Mouse (Mus musculus): ENCODE measurements around the gene Ccpg1os.
A peak's percentile ranks its signal among the peaks of the same experiment; 100 is the strongest.

The Ccpg1os gene

DNA sequence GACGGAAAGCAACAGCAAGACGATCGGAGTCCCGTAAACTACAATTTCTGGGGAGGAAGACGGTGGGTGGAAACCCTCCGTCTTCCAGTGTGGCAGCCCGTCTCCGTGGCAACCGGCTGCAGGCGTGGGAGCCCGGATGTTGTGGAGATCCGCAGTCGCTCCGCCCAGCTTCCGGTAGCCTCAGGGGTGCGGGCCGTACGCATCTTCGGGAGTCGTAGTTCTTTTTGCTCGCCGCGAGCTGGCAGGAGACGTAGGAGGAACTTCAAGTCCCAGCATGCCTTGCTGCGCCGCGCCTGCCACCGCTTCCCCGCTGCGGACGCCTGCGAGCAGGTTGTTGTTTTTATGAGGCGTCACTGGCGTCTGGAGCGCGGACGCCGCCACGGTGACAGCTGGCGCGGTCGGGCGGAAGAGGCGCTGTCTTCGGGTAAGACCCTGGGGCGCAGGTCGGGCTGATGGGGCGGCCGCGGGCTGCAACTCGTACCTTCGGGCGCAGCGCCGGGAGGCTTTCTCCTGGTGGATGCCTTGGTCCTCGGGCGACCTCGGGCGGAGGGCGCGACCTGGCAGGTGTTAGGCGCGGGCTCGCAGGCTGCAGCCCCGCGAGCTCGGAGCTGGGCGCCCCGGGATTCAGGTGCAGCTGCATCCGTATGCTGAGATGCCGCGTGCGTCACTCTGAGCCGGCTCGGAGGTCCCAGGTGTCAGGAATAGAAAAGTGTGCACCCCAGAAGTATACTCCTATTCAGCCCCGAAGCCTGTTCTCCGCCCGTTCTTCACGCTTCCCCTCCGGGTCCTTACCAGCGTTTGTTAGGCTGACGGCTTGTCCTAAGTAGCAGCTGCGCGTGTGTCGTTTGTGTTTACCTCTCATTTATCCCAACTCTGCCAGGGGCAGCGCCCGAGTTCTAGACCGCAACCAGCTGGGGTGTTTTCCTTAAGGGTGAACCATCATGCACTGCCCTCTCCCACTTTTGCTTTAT, at the start of gene Ccpg1os, which contains the start of gene Ccpg1:
TSS of gene Ccpg1os (minus strand) at position 133 of the 971 bp plus-strand sequence.
TSS of gene Ccpg1 (plus strand) at position 180 of the 971 bp plus-strand sequence.
- peak; percentile 98 for DNase-seq

DNA sequence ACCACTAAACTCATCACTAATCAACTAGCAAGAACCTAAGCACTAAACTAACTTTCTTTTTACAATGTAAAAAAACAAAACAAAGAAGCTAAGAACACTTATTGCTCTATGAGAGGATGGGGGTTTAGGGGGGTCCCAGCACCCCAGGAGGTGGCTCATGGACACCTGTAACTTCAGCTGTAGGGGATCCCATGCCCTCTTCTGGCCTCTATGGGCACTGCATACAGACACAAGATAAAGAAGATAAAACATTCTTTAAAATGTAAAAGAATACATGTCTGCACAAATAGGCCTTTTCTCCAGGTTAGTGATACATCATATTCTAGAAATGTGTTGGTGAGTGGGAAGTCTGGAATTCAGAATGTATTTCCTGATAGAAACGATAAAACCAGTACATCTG, 48.2 kb upstream of the Ccpg1os start:
- no peak for DNase-seq

DNA sequence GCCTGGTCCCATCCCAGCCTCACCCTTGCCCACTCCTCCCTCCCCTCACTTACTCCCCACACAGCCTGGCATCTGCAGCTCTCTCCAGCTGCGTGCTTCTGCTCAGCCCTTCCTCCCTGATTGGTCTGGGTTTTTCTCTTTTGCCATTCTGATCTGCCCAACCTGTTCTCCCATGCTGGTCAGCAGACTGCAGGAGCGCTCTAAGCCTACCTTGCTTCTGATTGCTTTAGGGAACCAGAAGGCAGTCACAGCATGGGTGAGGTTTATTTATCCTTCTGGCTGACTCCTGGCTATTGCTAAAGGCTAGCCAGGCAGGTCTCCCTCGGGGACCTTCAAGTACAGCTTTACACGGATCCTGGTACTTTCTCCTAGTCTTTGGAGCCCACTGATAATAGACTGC, 46.2 kb upstream of the Ccpg1os start:
- DNase-seq: no peak

DNA sequence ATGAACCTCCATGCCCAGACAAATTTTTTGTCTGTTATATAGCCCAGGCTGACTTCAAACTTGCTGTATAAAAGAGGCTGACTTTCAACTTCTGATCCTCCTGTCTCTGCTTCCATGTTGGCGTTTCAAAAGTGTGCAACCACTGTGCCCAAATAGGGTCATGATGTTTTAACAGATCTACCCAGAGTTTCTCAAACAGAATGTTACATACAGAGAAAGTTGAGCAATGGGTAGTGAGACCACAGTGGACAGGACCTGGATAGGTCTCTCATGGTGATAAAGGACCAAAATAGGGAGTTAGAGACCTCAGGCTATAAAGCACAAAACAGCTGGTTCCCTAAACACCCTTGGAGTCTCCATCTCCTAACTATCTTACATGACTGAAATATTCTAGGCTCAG, 45.3 kb upstream of the Ccpg1os start:
- no peak for DNase-seq

DNA sequence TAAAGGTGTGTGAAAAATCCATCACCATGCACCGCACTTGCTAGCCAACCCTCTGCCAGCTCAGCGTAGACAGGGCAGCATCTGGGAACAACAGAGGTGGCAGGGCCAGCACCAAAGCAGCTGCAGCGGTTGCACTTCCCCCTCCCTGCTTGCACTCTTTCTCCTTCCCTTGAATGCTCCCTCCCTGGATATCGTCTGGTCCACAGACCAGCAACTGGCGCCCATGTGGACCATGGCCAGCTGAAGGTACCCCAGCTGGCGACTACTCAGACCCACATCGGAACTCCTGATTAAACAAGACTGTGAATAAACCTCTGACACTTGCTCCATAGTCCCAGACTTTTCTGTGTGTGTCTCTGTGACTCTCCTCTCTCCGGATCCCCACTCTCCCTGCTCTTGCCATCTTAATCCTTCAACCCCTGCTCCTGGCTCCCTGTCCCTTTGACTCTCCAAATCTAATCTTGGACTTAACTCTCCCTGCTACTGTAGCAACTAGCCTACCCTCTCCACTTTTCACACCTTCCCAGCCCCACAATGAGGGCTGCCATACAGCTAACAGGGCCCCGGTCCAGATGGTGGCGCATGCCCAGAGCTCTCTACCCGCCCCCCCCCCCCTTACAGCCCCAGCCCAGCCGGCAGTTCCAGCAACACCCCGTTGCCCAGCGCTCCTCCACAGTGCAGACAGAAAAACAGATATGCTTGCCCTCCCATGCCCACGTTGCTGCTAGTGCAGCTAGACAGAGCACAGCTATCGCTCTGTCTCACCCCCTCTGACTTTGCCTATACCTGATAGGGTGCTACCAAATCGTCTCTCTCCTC, 40.8 kb upstream of the Ccpg1os start:
- DNase-seq: no peak

DNA sequence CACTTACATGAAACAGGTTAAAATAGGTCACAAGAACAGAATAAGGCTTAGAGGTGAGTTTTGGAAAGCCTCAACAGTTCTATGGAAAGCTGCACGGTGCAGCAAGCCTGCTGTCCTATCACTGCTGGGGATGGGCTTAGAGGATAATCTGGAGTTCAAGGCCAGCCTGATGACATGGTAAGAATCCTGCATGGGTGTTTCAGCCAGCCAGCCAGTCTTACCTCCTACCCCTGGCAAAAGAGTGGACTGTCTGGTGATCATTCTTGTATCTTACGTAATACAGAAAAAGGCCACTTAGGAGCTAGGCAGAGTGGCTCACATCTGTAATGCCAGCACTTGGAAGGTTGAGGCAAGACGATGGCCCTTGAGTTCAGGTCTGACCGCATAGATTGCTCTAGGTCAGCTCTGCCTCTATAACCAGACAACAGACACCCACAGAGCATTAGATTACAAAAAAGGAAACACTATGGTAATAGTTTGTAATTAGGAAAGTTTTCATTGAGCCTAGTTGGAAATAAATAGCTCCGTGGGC, 35.5 kb upstream of the Ccpg1os start:
- DNase-seq: no peak

DNA sequence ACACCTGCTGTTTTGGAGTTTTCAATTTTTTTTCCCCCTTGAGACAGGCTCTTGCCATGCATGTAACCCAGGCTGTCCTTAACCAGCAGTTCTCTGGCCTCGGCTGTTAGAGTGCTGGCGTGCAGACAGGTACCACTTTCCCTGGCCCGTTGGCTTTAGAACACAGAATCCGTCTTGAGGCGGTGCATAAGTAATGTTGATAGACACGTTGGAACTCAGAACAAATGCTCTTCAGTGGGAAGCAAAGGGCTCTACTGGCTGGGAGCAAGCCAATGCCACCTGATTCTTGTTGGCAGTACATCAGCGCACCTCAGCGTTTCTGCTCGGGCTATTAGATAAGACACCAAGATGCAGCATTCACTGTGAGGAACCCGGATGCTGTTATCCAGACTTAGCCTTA, 34.7 kb upstream of the Ccpg1os start:
- no peak for DNase-seq

DNA sequence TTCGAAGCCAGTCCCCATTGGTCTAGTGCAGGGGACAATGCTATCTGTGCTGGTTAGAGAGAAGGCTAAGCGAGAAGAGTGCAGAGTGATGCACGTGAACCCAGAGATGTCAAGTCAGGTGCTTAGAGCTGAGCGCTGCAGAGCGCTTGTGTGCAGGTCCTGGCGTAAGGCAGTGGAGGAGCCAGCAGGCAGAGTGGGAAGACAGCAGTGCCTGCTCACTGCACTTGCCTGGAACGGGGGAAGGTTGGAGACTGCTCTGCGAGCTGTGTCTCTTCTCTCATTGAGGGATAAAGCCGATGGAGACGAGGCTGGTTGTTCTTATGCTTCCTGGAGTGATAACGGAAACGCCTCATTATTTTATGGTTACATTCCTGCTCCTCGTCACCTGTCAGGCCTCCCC, 29.5 kb upstream of the Ccpg1os start:
- DNase-seq: no peak

DNA sequence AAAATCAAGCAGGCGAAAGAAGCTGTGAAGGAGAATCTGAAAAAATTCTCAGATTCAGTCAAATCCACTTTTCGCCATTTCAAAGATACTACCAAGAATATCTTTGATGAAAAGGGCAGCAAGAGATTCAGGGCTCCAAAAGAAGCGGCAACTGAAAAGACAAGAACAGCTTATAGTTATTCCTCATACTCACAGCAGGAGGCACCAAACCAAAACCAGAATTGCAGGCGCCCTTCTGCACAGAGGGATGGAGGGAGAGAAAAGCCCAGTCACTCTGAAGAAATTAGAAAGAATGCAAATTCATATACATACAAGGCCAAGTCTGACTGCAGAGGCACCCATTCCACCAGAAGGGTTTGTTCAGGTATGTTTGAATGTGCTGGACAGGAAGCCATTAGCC, 27.4 kb upstream of the Ccpg1os start:
- DNase-seq: no peak

DNA sequence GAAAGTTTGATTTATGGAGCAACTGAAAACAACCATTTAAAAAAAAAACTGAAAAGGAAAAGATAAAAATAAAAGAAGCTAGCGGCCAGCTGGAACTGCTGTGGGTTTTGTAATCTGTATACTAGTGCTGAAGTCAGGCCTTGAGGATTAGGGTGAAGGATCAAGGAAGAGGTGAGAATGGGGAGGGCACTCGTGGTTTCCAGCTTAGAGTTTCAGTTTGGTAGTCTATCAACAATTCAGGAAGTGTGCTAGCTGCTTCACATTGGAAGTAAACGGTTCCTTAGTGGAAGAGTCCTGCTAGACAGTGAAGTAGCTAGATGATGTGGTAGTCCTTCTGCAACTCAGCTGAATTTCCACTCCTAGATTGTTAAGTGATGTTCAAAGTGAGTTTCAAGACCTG, 23.2 kb upstream of the Ccpg1os start:
- DNase-seq: no peak

DNA sequence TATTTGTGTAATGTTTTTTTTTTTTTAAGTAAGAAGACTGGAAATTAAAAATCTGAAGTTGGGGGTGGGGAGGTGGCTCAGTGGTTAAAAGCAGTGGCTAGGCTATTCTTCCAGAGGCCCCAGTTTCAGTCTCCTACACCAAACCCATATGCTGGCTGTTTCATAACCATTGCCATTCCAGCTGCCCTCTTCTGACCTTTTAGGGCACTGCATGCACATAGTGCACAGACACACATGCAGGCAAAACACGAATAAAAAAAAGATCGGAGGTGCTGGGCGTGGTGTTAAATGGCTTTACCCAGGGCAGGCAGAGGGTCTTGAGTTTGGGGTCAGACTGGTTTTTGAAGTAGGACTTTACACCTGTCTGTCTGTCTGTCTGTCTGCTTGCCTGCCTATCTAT, 21.0 kb upstream of the Ccpg1os start:
- no peak for DNase-seq

DNA sequence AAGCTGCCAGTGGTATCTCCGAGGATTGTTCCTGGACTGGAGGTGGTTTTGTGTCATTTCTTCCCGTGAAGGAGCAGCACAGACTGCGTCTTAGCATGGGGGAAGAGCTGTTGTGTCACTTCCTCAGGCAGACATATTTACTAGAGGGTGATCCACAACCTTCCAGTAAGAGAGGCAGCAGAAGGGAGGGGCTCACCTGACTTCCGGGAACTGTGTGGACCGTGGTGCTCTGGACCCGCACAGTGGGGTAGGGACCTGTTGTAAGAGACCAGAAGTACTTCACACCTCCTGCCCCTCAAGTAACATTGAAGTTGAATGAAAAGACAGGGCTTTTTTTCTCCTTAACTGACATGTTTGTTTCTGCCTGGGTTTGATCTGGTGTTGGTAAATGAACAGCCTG, 19.9 kb upstream of the Ccpg1os start:
- DNase-seq: no peak

DNA sequence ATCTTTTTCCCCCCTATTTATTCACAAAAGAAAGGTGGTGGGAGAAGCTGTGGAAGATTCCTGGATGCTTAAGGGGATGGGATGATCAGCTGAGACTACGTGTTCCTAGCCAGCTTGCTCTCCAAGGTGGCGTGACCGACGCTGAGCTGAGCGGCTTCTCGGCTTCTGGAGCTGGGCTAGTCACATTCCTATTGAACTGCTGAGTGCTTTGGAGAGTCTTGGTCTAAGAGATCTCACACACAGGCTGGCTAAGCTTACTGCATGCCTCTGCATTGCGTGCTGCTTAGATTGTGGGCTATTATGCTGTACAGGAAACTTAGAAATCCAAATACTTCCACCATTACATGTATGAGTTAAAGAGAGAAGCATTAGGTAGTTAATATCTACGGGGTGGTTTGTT, 18.9 kb upstream of the Ccpg1os start:
- no peak for DNase-seq

DNA sequence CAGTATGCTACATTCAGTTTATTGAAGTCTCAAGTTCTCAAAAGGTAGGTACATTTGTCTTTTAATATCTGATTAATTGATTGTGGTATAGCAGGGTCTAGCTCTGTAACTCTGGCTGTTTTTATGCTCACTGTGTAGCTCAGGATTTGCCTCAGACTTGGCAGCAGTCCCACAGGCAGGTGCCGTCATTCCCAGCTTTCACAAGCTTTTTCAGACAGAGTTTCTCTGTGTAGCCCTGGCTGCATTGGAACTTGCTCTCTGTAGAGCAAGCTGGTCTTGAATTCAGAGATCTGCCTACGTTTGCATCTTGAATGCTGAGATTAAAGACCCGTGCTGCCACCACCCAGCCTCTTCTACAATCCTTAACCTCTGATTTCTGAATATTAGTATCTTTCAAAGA, 17.0 kb upstream of the Ccpg1os start:
- DNase-seq: no peak

DNA sequence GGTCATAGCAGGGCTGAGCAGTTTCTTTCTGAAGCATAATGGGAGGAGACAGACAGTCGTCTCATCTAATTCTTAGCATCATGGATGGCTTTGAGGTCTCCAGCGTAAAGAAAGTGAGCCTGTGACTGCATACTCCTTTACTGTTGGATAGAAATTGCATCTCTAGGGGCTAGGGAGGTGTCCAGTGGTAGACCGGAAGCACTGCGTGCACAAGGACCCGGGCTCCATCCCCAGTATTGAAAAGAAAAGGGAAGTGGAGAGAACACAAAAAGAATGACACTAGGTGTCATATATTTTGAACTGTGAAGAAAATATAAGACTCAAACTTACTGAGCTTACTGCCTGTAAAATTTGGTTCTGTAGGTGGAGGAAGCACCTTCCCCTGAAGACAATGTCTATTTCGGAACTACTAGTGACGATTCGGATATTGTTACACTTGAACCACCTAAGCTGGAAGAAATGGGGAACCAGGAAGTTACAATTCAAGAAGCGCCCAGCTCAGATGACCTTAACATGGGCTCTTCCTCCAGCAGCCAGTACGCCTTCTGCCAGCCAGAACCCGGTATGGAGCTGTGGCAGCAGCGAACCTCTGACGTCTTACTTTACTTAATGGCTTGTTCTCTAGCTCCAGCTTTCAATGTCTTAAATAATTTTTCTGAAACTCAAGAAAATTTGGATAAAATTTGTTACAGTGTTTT, 16.3 kb upstream of the Ccpg1os start:
- DNase-seq: no peak

DNA sequence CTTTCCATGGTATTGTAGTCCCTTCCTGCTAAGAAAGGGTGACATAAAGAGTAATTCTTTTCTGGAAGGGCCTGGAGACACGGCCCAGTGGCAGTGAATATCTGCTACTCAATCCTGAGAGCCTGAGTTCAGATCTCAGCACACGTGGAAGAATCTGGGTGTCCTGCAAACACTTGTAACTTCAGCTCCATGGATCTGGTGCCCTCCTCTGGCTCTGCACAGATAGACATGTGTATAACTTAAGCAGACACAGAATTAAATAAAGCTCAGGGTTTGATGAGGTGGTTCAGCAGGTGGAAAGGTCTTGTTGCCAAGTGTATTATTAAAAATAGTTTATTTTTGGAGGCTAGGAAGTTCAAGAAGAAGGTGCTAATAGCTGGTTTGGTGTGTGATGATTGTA, 15.3 kb upstream of the Ccpg1os start:
- no peak for DNase-seq

DNA sequence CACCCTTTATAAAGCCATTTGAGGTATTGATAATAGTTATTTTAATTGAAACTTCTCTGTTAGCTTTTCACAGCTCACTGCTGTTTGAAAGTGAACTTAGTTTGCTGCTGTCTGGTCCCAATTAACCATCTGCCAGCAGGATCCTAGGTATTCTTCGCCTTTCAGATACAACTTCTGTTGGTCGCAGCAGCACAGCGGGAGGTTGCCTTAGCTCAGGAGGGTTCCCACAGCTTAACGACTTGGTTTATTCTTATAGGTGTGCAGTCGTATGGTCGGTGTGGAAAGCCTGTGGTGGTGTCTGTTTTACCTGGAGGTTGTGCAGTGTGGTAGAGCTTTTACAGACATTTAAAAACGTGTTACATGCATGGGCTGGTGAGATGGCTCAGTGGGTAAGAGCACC, 11.6 kb upstream of the Ccpg1os start:
- DNase-seq: no peak

DNA sequence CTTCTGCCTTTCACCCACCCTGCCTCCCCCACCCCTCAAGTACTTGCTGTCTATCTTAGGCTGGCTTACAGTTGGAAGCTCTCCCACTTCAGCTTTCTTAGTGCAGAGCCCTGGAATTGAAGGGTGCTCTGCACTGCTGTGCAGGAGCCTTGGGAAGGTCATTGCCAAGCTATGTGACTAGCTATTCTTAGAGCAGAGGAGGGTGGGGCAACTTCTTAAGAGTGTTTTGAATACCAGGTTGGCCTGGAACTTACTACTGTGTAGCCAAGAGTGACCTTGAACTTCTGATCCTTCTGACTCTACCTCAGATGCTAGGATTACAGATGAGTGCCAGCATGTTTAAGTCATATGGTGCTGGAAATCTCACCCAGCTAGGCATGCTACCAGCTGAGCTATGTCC, 11.0 kb upstream of the Ccpg1os start:
- DNase-seq: no peak

DNA sequence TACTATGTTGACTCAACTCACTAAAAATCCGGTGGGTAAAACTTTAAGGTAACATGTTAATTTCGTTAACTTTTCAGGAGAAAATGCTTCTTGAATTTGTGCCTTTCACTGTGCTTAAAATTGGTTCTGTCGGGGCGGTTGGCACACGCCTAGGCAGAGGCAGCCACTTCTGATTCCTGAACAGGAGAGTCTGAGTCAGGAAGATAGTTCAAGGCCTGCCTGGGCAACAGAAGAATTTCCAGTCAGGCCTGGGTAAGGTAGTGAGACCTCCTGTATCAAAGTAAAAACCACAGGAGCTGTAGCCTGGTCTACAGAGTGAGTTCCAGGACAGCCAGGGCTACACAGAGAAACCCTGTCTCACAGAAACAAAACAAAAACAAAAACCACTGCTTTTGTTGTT, 7.4 kb upstream of the Ccpg1os start:
- no peak for DNase-seq

DNA sequence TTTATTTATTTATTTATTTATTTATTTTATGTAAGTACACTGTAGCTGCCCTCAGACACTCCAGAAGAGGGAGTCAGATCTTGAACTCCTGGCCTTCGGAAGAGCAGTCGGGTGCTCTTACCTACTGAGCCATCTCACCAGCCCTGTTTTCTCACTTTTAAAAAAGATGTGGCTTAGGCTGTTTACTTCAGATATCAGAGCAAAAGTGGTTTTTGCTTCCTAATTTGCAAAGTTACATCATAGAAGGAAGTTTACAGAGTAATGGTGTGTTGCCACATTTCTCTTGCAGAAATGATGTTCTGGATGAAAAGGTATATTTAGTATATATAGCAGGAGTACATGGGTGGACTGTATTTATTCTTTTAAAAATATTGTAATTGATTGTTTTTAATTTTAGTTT, 6.2 kb upstream of the Ccpg1os start:
- DNase-seq: no peak

DNA sequence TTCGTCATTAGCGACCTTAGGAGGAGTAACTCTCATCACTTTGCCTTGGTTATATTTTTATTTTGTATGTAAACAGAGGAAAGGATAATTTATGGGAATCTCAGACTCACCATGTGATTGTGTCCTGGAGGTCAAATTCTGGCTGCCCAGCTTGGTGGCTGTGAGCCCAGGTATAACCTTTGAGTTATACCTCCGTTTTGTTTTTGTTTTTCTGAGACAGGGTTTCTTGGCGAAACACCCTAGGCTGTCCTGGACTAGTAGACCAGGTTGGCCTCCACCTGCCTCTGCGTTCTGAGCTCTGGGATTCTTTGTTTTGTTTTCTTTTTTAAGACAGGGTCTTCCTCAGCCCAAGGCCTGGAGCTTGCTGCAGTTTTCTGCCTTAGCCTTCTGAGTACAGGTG, 3.5 kb upstream of the Ccpg1os start:
- peak; percentile 58 for DNase-seq

DNA sequence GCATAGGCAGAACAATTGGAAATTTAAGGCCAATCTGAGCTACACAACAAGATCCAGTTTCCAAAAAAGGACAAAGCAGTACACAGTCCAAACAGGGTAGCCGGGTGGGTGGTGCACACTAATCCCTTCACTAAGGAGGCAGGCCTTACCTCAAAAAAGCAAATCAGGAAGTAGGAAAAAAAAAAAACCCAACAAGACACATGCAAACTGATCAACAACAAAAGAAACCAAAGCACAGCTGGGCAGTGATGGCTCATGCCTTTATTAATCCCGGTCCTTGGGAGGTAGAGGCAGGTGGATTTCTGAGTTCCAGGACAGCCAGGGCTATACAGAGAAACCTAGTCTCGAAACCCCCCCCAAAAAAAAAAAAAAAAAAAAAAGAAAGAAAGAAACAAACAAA, 2.5 kb upstream of the Ccpg1os start:
- no peak for DNase-seq

DNA sequence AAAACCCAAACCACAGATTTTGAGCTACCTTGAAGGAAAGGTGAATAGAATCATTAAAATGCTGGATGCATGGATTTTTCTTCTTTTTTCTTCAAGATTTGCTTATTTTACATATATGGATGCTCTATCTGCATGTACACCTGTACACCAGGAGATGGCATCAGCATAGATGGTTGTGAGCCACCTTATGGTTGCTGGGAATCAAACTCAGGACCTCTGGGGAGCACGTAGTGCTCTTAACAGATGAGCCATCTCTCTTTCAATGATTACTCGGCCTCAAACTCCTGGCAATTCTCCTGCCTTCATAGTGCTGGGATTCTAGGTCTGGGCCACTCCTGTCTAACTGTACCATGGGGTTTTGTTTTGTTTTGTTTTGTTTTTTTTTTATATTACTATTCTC, 2.1 kb downstream of the Ccpg1os start:
- DNase-seq: no peak
